8 mouse cellular contexts compared by ENCODE assay signal in the genomic region with DNA sequence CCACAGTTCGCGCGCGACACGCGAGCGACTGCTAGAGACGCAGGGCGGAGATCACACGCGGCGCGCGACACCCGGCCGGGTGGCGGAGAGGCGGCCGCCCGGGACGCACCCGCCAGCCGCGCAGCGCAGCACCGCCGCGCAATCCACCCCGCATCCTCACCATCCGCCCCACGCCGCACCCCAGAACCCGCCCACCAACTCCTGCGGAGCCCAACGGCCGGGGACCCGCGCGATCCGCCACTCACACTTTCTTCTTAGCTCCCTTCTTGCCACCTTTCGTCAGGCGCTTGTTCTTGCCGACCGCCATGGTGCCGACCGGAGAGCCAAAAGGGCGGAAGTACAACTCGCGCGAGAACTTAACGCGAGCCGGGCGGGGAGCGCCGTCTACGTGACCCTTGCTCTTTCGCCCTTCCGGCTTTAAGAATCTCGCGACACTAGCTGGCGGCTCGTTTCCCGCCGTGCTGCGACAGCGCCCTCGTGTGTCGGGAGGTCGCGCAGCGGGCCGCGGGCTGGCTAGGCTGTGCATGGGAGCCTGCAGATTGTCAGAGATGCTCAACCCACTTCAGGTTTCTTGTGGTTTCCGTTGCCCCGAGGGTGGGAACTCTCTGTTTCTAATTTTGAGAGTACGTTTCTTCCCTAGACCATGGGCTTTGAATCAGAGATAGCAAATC. TPM values are rescaled to one million over a fixed set of nuclear protein-coding genes. Genes with fewer than 3 reads are reported as not detected.
A peak's percentile ranks its signal among the peaks of the same experiment; 100 is the strongest.
DNase-seq lines count a peak whose midpoint lies in the region; ATAC-seq and TF ChIP-seq lines count a peak whose summit lies in the region.

A gene (minus strand): TSS at position 440 of the 671 bp plus-strand sequence.

- H3ac ChIP-seq in C2C12 (ENCODE audit: control insufficient read depth, insufficient read length, low read depth) (peak within 1 kb of the TSS; percentile 95), myocyte (ENCODE audit: control insufficient read depth, insufficient read length) (peak within 1 kb of the TSS; percentile 93)

- H3K4me1 ChIP-seq in erythroblast, embryonic 14.5 days (ENCODE audit: control insufficient read depth), result peaks cover 50% of the 10 kb centered on the region
- H3K4me1 ChIP-seq in heart, embryonic 11.5 days (ENCODE audit: control insufficient read depth, insufficient read depth, low read length), result peaks cover 10% of the 10 kb centered on the region; the same call in 1 of the 2 replicates
- peaks cover 14% of the 10 kb centered on the region for H3K4me1 ChIP-seq in kidney, embryonic 16.5 days (ENCODE audit: insufficient read depth, low read length)
- H3K4me1 ChIP-seq in liver, adult 2 months (ENCODE audit: control insufficient read depth, insufficient read depth, low read length), result peaks cover 3% of the 10 kb centered on the region; the same call in 1 of the 2 replicates

- H3K9me3 ChIP-seq in erythroblast, embryonic 14.5 days (ENCODE audit: control insufficient read depth, low read length), result no peaks in the 10 kb centered on the region
- H3K9me3 ChIP-seq in heart, embryonic 11.5 days (replicated peaks; ENCODE audit: control insufficient read depth, low read length), result no peaks in the 10 kb centered on the region
- no peaks in the 10 kb centered on the region for H3K9me3 ChIP-seq in kidney, embryonic 16.5 days (ENCODE audit: low read length)

- H3K79me3 ChIP-seq in C2C12 (ENCODE audit: low read depth), result peaks cover 27% of the 10 kb centered on the region

- ATAC-seq in heart, embryonic 11.5 days (replicated peaks; ENCODE audit: insufficient number of reproducible peaks, low FRiP score, low TSS enrichment), result peak; percentile 96
- ATAC-seq in kidney, embryonic 16.5 days (ENCODE audit: low FRiP score, low TSS enrichment), result peak; percentile 96

- H3K27me3 ChIP-seq in C2C12 (ENCODE audit: control insufficient read depth, insufficient read depth, insufficient read length) (no peaks in the 10 kb centered on the region), myocyte (ENCODE audit: control insufficient read depth, insufficient read depth, insufficient read length) (no peaks in the 10 kb centered on the region)
- no peaks in the 10 kb centered on the region for H3K27me3 ChIP-seq in erythroblast, embryonic 14.5 days (ENCODE audit: control insufficient read depth)
- H3K27me3 ChIP-seq in heart, embryonic 11.5 days (ENCODE audit: control insufficient read depth, insufficient read depth, low read length), result no peaks in the 10 kb centered on the region
- no peaks in the 10 kb centered on the region for H3K27me3 ChIP-seq in kidney, embryonic 16.5 days (ENCODE audit: insufficient read depth, low read length)
- no peaks in the 10 kb centered on the region for H3K27me3 ChIP-seq in liver, adult 2 months (ENCODE audit: control insufficient read depth, insufficient read depth, low read length)
- no peaks in the 10 kb centered on the region for H3K27me3 ChIP-seq in splenic B cell, adult 2 months (ENCODE audit: control insufficient read depth, insufficient read depth, low read length, poor library complexity, severe bottlenecking)

- peak within 1 kb of the TSS; percentile 100 for H3K9ac ChIP-seq in heart, embryonic 11.5 days (ENCODE audit: low read depth, low read length)
- H3K9ac ChIP-seq in kidney, embryonic 16.5 days (replicated peaks; ENCODE audit: low read length), result peak within 1 kb of the TSS; percentile 95
- peak within 1 kb of the TSS; percentile 95 for H3K9ac ChIP-seq in liver, adult 2 months (ENCODE audit: low read depth, low read length)

- under 1% methylated on average over 66 of the region's 77 CpGs for WGBS in heart, embryonic 11.5 days (ENCODE audit: insufficient replicate concordance)
- WGBS in kidney, embryonic 16.5 days, result 0% methylated on average over 68 of the region's 77 CpGs
- under 1% methylated on average over 63 of the region's 77 CpGs for WGBS in liver, adult 2 months

- H3K4me3 ChIP-seq in C2C12 (ENCODE audit: insufficient read depth, poor library complexity, severe bottlenecking) (peak within 1 kb of the TSS; percentile 89), myocyte (peak within 1 kb of the TSS; percentile 99)
- H3K4me3 ChIP-seq in erythroblast, embryonic 14.5 days (replicated peaks), result peak within 1 kb of the TSS; percentile 79
- peak within 1 kb of the TSS; percentile 98 for H3K4me3 ChIP-seq in heart, embryonic 11.5 days (ENCODE audit: low read depth, low read length)
- H3K4me3 ChIP-seq in kidney, embryonic 16.5 days (ENCODE audit: low read length), result peak within 1 kb of the TSS; percentile 100
- H3K4me3 ChIP-seq in liver, adult 2 months (ENCODE audit: insufficient read depth, low read depth, low read length), result peak within 1 kb of the TSS; percentile 92

- TF ChIP-seq CTCF in C2C12 (IDR thresholded peaks at IDR 0.05; ENCODE audit: control insufficient read depth, insufficient read depth, insufficient read length), result peak; percentile 99
- TF ChIP-seq CTCF in brain, embryonic 14.5 days (IDR thresholded peaks at IDR 0.05; ENCODE audit: borderline replicate concordance, extremely low read depth, insufficient read depth, insufficient read length), result peak; percentile 98
- TF ChIP-seq CTCF in liver, adult 2 months (IDR thresholded peaks at IDR 0.05; ENCODE audit: low read depth, low read length), result peak; percentile 95

- H3K27ac ChIP-seq in heart, embryonic 11.5 days (ENCODE audit: low read depth, low read length), result peak within 1 kb of the TSS; percentile 85
- peak within 1 kb of the TSS; percentile 85 for H3K27ac ChIP-seq in kidney, embryonic 16.5 days (ENCODE audit: low read length)
- H3K27ac ChIP-seq in liver, adult 2 months (replicated peaks; ENCODE audit: insufficient read depth, low read depth, low read length), result peak within 1 kb of the TSS; percentile 35

- peaks cover 39% of the 10 kb centered on the region for H3K79me2 ChIP-seq in C2C12 (ENCODE audit: control insufficient read depth, insufficient read depth)
- peaks cover 10% of the 10 kb centered on the region; the same call in 1 of the 2 replicates for H3K79me2 ChIP-seq in liver, adult 2 months (ENCODE audit: control insufficient read depth, insufficient read depth, low read length)
- peaks cover 32% of the 10 kb centered on the region for H3K79me2 ChIP-seq in myocyte (ENCODE audit: control insufficient read depth, insufficient read depth)

- TF ChIP-seq POLR2A in brain, embryonic 14.5 days (IDR thresholded peaks at IDR 0.05; ENCODE audit: borderline replicate concordance, extremely low read depth, insufficient read depth, insufficient read length, poor library complexity, severe bottlenecking), result peak; percentile 40; the same call in 1 of the 2 replicates
- peak; percentile 78; the same call in 1 of the 2 replicates for TF ChIP-seq POLR2A in liver, adult 2 months (IDR thresholded peaks at IDR 0.05; ENCODE audit: extremely low read depth, insufficient read depth, low read length)
- TF ChIP-seq POLR2A in myocyte (IDR thresholded peaks at IDR 0.05; ENCODE audit: insufficient read length, low read depth), result peak; percentile 87

- peak; percentile 99 for DNase-seq in brain, embryonic 14.5 days (ENCODE audit: low read depth)
- peak; percentile 86 for DNase-seq in liver, adult 2 months (ENCODE audit: extremely low read depth, low read depth, low spot score)
- DNase-seq in splenic B cell, adult 2 months (ENCODE audit: low read depth, low spot score), result peak; percentile 99

- H3K36me3 ChIP-seq in C2C12 (ENCODE audit: control insufficient read depth, insufficient read depth) (peaks cover 41% of the 10 kb centered on the region), myocyte (ENCODE audit: control insufficient read depth, insufficient read depth) (peaks cover 26% of the 10 kb centered on the region)
- H3K36me3 ChIP-seq in erythroblast, embryonic 14.5 days (ENCODE audit: control insufficient read depth), result peaks cover 47% of the 10 kb centered on the region
- H3K36me3 ChIP-seq in heart, embryonic 11.5 days (ENCODE audit: control insufficient read depth, insufficient read depth, low read length), result peaks cover 16% of the 10 kb centered on the region
- H3K36me3 ChIP-seq in kidney, embryonic 16.5 days (ENCODE audit: insufficient read depth, low read length), result peaks cover 37% of the 10 kb centered on the region
- H3K36me3 ChIP-seq in liver, adult 2 months (ENCODE audit: control insufficient read depth, insufficient read depth, low read length), result peaks cover 30% of the 10 kb centered on the region
- peaks cover 24% of the 10 kb centered on the region for H3K36me3 ChIP-seq in splenic B cell, adult 2 months (ENCODE audit: control insufficient read depth, insufficient read depth, low read length, poor library complexity, severe bottlenecking)

- peak within 1 kb of the TSS; percentile 87 for H3K4me2 ChIP-seq in heart, embryonic 11.5 days
- peak within 1 kb of the TSS; percentile 62 for H3K4me2 ChIP-seq in kidney, embryonic 16.5 days (replicated peaks; ENCODE audit: low read depth, low read length)
- peak within 1 kb of the TSS; percentile 95 for H3K4me2 ChIP-seq in myocyte (ENCODE audit: low read depth)

TF ChIP-seq in C2C12, 6 proteins besides CTCF, POLR2A, EP300 and RAD21:
- TF ChIP-seq MYOD1 (IDR thresholded peaks at IDR 0.05; ENCODE audit: control insufficient read depth, insufficient read length, low read depth), result no peak
- TF ChIP-seq FOSL1 (IDR thresholded peaks at IDR 0.05; ENCODE audit: insufficient read depth, low read length, poor library complexity, severe bottlenecking), result no peak
- no peak for TF ChIP-seq MAX (IDR thresholded peaks at IDR 0.05)
- no peak for TF ChIP-seq CEBPB (IDR thresholded peaks at IDR 0.05; ENCODE audit: low read depth)
- no peak for TF ChIP-seq USF1 (IDR thresholded peaks at IDR 0.05; ENCODE audit: low read depth)
- TF ChIP-seq MYOG (IDR thresholded peaks at IDR 0.05; ENCODE audit: control insufficient read depth, extremely low read depth, insufficient read length), result no peak

TF ChIP-seq in myocyte, 11 proteins besides CTCF, POLR2A, EP300 and RAD21:
- TF ChIP-seq E2F4 (IDR thresholded peaks at IDR 0.05; ENCODE audit: insufficient read depth) (peak; percentile 68), CEBPB (IDR thresholded peaks at IDR 0.05; ENCODE audit: insufficient read depth, poor library complexity, severe bottlenecking) (no peak), POLR2AphosphoS2 (IDR thresholded peaks at IDR 0.05; ENCODE audit: insufficient read length, low read depth) (peak; percentile 84), MYOG (IDR thresholded peaks at IDR 0.05; ENCODE audit: control insufficient read depth in 1 of 3, insufficient read depth in 1 of 3, insufficient read length in 2 of 3, low read depth in 2 of 3) (peak in 1 of 3 experiments; percentile 14)

RNA-seq across cellular contexts. Expression of the gene that starts here (rescaled TPM):
- polyA plus RNA-seq in C2C12 (2012; fragmentation: generic; extraction: Trizol) (355 TPM), myocyte (2012; fragmentation: generic; extraction: Trizol) (428 TPM)
- 758 and 849 TPM in 2 replicates for polyA plus RNA-seq in brain, embryonic 14.5 days (2012; rRNA removed)
- 20.8 and 31.3 TPM in 2 replicates for polyA plus RNA-seq in erythroblast, embryonic 14.5 days (2012)
- 950 and 968 TPM in 2 replicates for polyA plus RNA-seq in heart, embryonic 11.5 days (2014; fragmentation: Nextera tagmentation; extraction: Ambion mirVana)
- polyA plus RNA-seq in kidney, embryonic 16.5 days (2015; fragmentation: Nextera tagmentation; extraction: Ambion mirVana), result 1,116 and 1,127 TPM in 2 replicates
- 646 and 675 TPM in 2 replicates for total RNA-seq in liver, adult 2 months (2014; rRNA removed)
- polyA plus RNA-seq in liver, adult 2 months (2012; rRNA removed), result 94.6 and 104 TPM in 2 replicates

Comparison
In these comparisons a context has a peak if more than half of its experiments do, and no peak if none do; other contexts are left out.
1. Peak in every context shown above with its lines: DNase-seq, ATAC-seq, H3K4me3 ChIP-seq and H3K27ac ChIP-seq.
2. H3K27ac ChIP-seq: peak in every context shown above with its lines; median percentile 85 in heart, embryonic 11.5 days; 85 in kidney, embryonic 16.5 days; 35 in liver, adult 2 months.